Mouse (Mus musculus): ENCODE measurements around the gene Gpr137c. TPM values are rescaled to one million over a fixed set of nuclear protein-coding genes. Genes with fewer than 3 reads are reported as not detected.

Gene Gpr137c
- polyA plus RNA-seq, 1 experiment from 2014 or later: 1.2 TPM

DNA sequence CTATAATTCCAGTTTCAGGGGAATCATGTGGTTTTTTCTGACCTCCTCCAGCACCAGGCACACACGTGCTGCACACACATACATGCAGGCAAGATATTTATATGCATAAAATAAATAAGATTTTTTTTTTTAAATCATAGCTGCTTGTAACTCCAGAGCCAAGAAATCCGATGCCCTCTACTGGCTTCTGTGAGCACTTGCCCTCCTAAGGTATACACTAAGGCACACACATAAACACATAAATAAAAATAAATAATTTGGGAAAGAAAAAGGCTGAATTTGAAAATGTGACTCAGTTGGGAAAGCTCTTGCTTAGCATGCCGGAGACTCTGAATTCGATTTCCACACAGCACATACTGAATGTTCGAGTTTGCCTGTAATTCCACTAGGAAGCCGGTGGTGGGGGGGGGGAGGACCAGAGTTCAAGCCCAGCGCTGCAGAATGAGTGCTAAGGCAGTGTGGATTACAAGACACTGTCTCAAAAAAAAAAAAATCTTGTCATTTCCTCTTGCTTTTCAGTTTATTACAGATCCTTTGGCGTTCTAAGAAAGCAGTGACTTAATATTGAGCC is 109.6 kb downstream of the Gpr137c start:
- Histone ChIP-seq H3K27ac (ENCODE audit: low read length) (no peak overlapping the region), H3K9ac (replicated peaks; ENCODE audit: low read length) (peak overlapping the region; percentile 35; the same call in 1 of the 2 replicates)
- 19% methylated on average over 8 of the region's 8 CpGs for WGBS

GRCm38 (mm10) chr14:45329589-45330181 is 110.2 kb downstream of the Gpr137c start, which contains the start of gene Psmc6:
TSS of gene Psmc6 (plus strand) at chr14:45329788.
- peak; percentile 97 for ATAC-seq (ENCODE audit: low FRiP score, low TSS enrichment)
- H3K4me2 ChIP-seq (replicated peaks; ENCODE audit: low read depth, low read length): peak within 1 kb of the TSS; percentile 62
- H3K9ac ChIP-seq (replicated peaks; ENCODE audit: low read length): peak within 1 kb of the TSS; percentile 94
- H3K27ac ChIP-seq (ENCODE audit: low read length): peak within 1 kb of the TSS; percentile 74
- peaks cover 19% of the 10 kb centered on the region for H3K36me3 ChIP-seq (ENCODE audit: insufficient read depth, low read length)
- WGBS: under 1% methylated on average over 44 of the region's 44 CpGs
- peak within 1 kb of the TSS; percentile 91 for H3K4me3 ChIP-seq (ENCODE audit: low read length)
- H3K9me3 ChIP-seq (ENCODE audit: low read length): no peaks in the 10 kb centered on the region
- H3K27me3 ChIP-seq (ENCODE audit: insufficient read depth, low read length): no peaks in the 10 kb centered on the region
- peaks cover 3% of the 10 kb centered on the region for H3K4me1 ChIP-seq (ENCODE audit: insufficient read depth, low read length)

More for the DNA sequence above, 109.6 kb downstream of the Gpr137c start:
- Histone ChIP-seq H3K36me3 (ENCODE audit: insufficient read depth, low read length) (peaks cover 17% of the 10 kb centered on the region), H3K9me3 (ENCODE audit: low read length) (no peaks in the 10 kb centered on the region), H3K4me1 (ENCODE audit: insufficient read depth, low read length) (peaks cover 3% of the 10 kb centered on the region), H3K4me2 (replicated peaks; ENCODE audit: low read depth, low read length) (peak overlapping the region; percentile 48), H3K4me3 (ENCODE audit: low read length) (peak overlapping the region; percentile 91), H3K27me3 (ENCODE audit: insufficient read depth, low read length) (no peaks in the 10 kb centered on the region)
- peak; percentile 37; the same call in 1 of the 2 replicates for ATAC-seq (ENCODE audit: low FRiP score, low TSS enrichment)

Other genes with a start within 250 kb of the Gpr137c start
- 0.48 and 0.91 TPM in 2 replicates for gene Ptger2, start 231.5 kb upstream of the Gpr137c start, polyA plus RNA-seq (2015; fragmentation: Nextera tagmentation; extraction: Ambion mirVana)
- 16.4 and 16.8 TPM in 2 replicates for gene Txndc16, start 611 bp downstream of the Gpr137c start, polyA plus RNA-seq (2015; fragmentation: Nextera tagmentation; extraction: Ambion mirVana)
- 33.7 and 35.5 TPM in 2 replicates for gene Ero1l, start 99.1 kb downstream of the Gpr137c start, polyA plus RNA-seq (2015; fragmentation: Nextera tagmentation; extraction: Ambion mirVana)
- gene Psmc6, start 110.1 kb downstream of the Gpr137c start, polyA plus RNA-seq (2015; fragmentation: Nextera tagmentation; extraction: Ambion mirVana): 151 and 154 TPM in 2 replicates
- 56.3 and 67.1 TPM in 2 replicates for gene Styx, start 131.4 kb downstream of the Gpr137c start, polyA plus RNA-seq (2015; fragmentation: Nextera tagmentation; extraction: Ambion mirVana)
- gene Gnpnat1, start 185.2 kb downstream of the Gpr137c start, polyA plus RNA-seq (2015; fragmentation: Nextera tagmentation; extraction: Ambion mirVana): 58.1 and 63.0 TPM in 2 replicates